Mouse (Mus musculus): Measurements from ENCODE around the gene Nfib.

The Nfib gene

DNA sequence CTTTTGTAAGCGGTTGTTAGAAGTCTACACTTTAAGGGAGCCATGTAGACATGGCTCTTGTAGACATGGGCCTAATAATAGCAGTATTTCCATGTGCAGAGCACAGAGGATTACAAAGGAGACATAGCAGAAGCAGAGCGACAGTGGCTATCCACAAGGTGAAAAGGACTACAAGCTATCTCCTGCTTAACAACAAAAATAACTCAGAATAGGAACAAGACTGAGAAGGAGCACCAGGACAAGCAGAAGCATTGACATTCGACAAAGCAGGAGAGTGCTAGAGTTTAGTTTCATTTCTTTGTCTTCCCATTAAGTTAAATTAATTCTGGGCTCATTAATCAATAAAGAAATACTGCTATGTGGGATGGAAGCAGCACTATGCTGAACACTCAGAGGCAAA, 372.1 kb downstream of the Nfib start:
- DNase-seq, result no peak

- no peak for DNase-seq
Observed at GRCm38 (mm10) chr4:82330095-82330494, 375.5 kb downstream of the Nfib start.

GRCm38 (mm10) chr4:82326140-82326529, 379.4 kb downstream of the Nfib start:
- no peak for DNase-seq

GRCm38 (mm10) chr4:82325409-82326139, 380.0 kb downstream of the Nfib start:
- DNase-seq, result no peak

- DNase-seq, result no peak
Observed at GRCm38 (mm10) chr4:82324977-82325376, 380.6 kb downstream of the Nfib start.

DNA sequence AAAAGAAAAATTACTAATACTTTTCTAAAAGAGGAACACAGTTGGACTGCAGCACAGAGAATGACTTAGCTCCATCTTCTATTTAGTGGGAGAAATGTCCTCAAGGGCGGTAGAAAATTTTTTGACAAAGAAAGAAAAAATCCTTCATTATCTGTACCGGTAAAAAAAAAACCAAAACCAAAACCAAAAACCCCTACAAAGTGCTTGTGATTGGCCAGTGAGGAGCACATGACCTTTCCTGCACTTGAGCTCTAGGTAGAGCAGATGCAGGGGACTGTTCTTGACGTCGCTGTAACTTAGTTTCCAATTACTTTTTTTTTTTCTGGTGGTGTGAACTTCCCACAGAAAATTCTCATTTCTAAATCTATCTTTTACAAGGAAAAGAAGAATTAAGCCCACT, 384.5 kb downstream of the Nfib start:
- DNase-seq, result no peak

- no peak for DNase-seq
Observed at GRCm38 (mm10) chr4:82319388-82319787, 386.2 kb downstream of the Nfib start.

DNA sequence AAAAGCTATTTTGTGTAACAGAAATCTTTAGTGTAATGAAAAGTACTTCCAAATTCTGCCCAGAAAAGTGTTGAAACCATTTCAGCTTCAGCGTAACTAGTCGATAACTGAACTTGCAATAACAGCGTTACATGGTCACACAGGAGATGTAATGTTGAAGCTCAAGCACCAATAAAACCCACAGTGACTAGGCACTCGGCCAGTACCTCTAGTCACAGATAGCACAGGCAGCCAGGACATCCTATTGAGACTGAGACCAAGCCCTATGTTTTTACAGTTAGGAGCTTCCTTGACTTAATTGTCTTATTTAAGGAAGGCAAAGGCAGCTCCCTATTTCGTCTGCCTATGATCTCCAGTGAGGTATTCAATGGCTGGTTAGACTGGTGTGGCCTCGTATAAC, 389.4 kb downstream of the Nfib start:
- no peak for DNase-seq

GRCm38 (mm10) chr4:82315710-82316109, 389.8 kb downstream of the Nfib start:
- DNase-seq, result no peak

- DNase-seq, result no peak
Observed at GRCm38 (mm10) chr4:82310924-82311734, 394.4 kb downstream of the Nfib start.

DNA sequence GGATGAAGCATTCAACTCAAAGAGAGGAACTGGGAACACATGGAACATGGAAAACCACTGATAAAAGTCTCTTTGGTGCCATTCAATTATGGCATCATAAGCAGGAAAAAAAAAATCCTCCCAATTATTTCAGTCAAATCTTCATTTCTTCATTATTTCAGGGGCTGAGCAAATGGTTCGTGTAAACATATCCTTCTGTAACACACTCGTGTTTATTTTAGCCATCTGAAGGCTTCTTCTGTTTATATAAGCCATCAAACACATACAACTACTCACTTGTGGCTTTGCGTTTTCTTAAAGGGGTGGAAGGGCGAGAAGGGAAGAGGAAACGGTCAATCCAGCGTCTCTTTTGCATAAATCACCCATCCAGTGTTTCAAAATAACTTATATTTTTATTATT, 399.5 kb downstream of the Nfib start:
- no peak for DNase-seq

DNA sequence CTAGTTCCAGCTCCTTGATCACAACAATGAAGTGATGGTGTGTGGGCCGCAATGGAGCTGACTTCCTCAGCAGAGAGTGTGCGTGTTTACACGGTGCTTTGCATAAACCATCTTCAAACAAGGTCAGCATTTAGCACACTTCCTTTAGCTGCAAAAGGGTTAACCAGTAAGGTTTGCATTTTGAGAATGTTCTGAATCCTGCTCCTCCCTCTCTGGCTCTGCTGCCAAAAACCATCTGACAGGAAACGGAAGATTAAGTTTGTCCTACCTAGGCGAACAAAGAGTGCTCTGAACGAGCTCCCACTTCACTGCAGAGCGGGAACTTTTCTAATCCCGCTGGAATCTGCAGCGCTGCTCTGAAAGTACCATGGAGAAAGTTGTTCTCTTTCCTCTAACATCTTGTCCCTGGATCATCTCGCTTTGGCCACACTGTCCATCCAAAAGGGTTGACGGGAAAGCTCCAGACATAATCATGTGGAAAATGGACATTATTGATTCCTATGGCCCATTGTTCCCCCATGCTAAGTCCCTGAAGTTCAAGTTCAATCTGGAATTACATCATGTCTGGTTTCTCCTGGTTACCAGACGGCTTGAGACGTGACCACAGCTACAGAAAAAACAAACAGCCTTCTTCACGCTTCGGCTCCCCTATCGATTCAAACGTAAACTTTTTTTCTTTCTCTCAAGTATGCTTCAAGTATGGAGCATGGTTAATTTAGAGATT, 401.2 kb downstream of the Nfib start:
- peak; percentile 71 for DNase-seq

- no peak for DNase-seq
Observed at GRCm38 (mm10) chr4:82303362-82303900, 402.1 kb downstream of the Nfib start.

GRCm38 (mm10) chr4:82302901-82303300, 402.6 kb downstream of the Nfib start:
- no peak for DNase-seq

- DNase-seq, result no peak
Observed at GRCm38 (mm10) chr4:82298606-82299005, 406.9 kb downstream of the Nfib start.

DNA sequence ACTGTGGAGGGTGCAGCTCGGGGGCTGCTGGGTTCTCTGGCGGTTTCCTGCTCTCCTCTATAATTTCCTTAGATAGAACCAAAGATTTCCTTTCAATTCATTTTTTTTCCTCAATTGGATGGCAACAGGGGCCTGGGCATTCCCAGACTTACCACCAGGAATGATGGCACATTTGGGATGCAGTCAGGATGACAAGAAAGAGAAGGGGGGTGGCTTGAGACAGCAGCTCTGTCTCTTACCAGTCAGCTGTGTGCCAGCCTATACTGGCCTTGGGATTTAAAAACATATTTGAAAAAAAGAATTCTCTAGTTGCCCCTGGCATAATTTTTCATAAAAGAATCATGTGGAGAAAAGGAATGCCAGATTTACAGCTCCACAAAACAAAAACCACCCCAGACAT, 408.0 kb downstream of the Nfib start:
- DNase-seq, result no peak

- no peak for DNase-seq
Observed at GRCm38 (mm10) chr4:82294066-82294465, 411.5 kb downstream of the Nfib start.

DNA sequence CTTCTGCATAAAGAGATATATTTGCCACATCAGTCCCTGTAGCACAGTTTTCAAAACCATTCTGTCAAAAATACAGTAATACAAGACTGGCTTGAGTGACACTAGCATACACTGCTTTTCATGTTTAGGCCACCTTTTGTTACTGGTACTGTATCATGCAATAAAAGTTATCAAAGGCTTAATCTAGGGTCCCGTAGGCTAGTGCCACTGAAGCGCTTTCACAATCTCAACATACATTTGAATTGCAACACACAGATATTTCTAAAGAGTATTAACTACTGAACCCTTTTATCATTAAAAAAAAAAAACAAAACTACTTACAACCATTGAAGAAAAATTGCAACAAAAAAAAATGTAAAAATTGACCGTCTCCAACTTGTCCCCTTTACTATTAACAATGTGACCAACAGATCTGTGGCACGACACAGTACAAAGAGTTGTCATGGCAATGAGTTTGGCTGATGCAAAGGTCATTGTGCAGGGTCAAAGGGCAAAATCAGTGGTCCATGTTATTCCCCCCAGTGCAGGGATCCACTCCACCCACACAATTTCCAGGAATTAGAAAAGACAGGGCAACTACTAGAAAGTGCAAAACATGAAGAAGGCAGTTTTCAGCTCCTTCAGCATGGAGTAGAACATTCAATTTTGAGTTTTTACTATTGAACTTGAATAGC, 414.2 kb downstream of the Nfib start:
- no peak for DNase-seq

- no peak for DNase-seq
Observed at GRCm38 (mm10) chr4:82290623-82291022, 414.9 kb downstream of the Nfib start.

GRCm38 (mm10) chr4:82289596-82289995, 416.0 kb downstream of the Nfib start:
- no peak for DNase-seq

- DNase-seq, result no peak
Observed at GRCm38 (mm10) chr4:82288138-82288537, 417.4 kb downstream of the Nfib start.

DNA sequence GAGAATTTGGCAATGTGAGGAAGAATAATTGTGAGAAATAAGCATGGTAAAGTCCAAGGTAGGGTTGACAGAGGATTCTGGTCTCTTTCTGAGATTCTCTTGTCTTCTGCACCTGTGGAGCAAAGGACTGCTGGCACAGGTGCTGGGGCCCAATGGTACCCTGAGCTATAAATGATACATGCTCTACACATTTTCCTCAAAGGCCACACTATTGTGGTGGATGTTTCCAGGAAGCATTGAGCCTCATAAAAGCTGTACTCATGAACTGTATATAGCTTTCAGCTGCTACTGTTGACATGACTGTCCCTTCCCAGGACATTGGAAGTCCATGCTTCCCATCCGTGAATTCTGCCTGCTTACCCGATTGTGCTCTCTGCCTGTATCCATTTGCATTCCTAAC, 418.1 kb downstream of the Nfib start:
- no peak for DNase-seq

DNA sequence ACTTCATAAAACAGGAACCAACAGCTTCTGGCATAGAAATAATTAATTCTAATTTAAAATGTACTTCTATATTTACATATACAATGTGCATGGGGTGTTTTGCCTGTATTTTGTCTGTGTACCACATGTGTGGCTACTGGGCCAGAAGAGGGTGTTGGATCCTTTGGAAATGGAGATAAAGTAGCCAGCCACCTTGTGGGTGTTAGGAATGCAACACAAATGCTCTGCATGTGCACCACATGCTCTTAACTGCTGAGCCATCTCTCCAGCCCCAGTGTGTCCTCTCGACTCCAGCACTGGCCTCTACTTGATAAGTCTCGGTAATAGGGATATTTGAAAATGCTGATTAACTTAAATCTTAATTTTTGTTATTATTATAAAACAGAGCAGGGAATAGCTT, 418.6 kb downstream of the Nfib start:
- DNase-seq, result no peak
